Mouse (Mus musculus): Measurements from ENCODE around the gene Scarb1.
A peak's percentile ranks its signal among the peaks of the same experiment; 100 is the strongest.

GRCm38 (mm10) chr5:125348487-125348886 lies 7.6 kb upstream of the Scarb1 start:
- TF ChIP-seq POLR2A (IDR thresholded peaks at IDR 0.05; ENCODE audit: borderline replicate concordance, extremely low read depth, insufficient read depth, insufficient read length, poor library complexity, severe bottlenecking) (no peak), CTCF (IDR thresholded peaks at IDR 0.05; ENCODE audit: borderline replicate concordance, extremely low read depth, insufficient read depth, insufficient read length) (peak; percentile 73)
